Mouse (Mus musculus): ENCODE measurements at regions not wholly inside any gene's neighbourhood (a gene's known extent, or its start where the extent isn't known, plus 50 kb on each side); places are given as distances from the start of the nearest gene placed in this dataset.

- no peak for DNase-seq
Observed at GRCm38 (mm10) chrX:70820518-70820917, 229.5 kb upstream of the Mamld1 start.

- no peak for DNase-seq
Observed at GRCm38 (mm10) chrX:70817771-70818170, 232.3 kb upstream of the Mamld1 start.

GRCm38 (mm10) chrX:70816662-70817061 lies 233.4 kb upstream of the Mamld1 start:
- DNase-seq, result peak; percentile 2

GRCm38 (mm10) chrX:70791796-70792195 lies 258.3 kb upstream of the Mamld1 start:
- DNase-seq, result no peak

DNA sequence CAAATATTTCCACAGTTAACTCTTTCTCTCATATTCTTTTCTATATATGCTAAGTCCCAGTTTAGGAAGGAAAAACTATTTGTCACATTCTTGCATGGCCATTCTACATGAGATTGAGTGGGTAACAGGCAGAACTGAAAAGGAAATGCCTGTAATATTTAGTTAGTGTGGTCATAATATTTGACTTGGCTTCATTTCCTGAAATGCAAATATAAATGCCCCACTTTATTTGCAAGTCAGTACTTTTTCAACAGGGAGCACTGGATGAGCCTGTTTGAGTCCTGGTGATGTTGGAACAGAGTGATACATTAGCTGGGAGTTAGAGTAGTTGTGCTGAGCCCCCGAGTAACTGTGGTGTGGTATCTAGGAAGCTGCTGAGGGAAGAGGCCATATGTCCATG lies 285.9 kb upstream of the Tmem185a start:
- no peak for DNase-seq

DNA sequence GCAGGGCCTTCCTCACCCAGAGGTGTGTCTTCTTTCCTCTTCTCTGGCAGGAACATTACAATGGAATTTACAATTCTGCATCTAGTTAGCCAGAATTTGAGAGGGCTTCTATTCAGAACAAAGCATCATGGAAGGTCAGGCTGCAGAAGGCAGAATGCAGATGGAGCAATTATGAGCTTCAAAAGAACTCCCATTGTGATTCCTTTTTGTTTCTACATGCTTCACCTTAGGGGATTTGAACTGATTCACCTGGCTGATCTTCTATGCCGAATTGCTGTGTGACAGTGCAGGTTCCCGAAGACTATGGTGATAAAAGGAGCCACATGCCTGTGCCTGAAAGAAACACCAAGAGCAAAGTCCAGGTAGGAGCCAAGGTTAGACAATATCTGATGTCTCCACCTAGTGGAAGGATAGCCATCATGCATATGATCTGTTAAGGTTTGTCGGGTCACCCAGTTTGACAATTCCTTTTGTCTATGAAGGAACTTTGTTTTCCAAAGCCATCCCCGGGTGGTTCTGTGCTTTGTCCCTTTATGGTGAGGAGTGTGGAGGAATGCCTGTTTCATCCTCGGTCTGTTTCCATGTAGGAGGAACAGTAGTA lies 236.1 kb upstream of the Tmem185a start:
- DNase-seq, result no peak

GRCm38 (mm10) chrX:70682194-70682593 lies 205.2 kb upstream of the Tmem185a start:
- DNase-seq, result no peak

GRCm38 (mm10) chrX:70667092-70667491 lies 190.1 kb upstream of the Tmem185a start:
- DNase-seq, result no peak
